Mouse (Mus musculus) intestine, embryonic 15.5 days (tissue): ENCODE data around the gene Krtap13-1. TPM values are rescaled to one million over a fixed set of nuclear protein-coding genes. Genes with fewer than 3 reads are reported as not detected.
A peak's percentile ranks its signal among the peaks of the same experiment; 100 is the strongest.

Experiments
- ATAC-seq: fragments of 200-750 bp; cut with Nextera tagmentation; 2 replicates; pipeline ENCODE4 v1.8.0; 2017; ENCODE audit warnings: moderate TSS enrichment, moderate library complexity
- H3K27ac ChIP-seq: fragments of 300-500 bp; sonication (generic); 2 replicates; pipeline ENCODE4 v1.5.1; 2015; ENCODE audit warnings: mild to moderate bottlenecking, inconsistent platforms
- H3K27me3 ChIP-seq: fragments of 300-500 bp; sonication (generic); replicated peaks from 2 replicates; pipeline ENCODE4 v1.6.1; 2015; ENCODE audit warnings: inconsistent platforms
- H3K36me3 ChIP-seq: fragments of 300-500 bp; sonication (generic); 2 replicates; pipeline ENCODE4 v1.6.1; 2015; ENCODE audit warnings: inconsistent platforms
- H3K4me1 ChIP-seq: fragments of 300-500 bp; sonication (generic); replicated peaks from 2 replicates; pipeline ENCODE4 v1.6.1; 2015; ENCODE audit warnings: inconsistent platforms
- H3K4me2 ChIP-seq: fragments of 300-500 bp; sonication (generic); replicated peaks from 2 replicates; pipeline ENCODE4 v1.6.1; 2015; ENCODE audit warnings: mild to moderate bottlenecking, inconsistent platforms
- H3K4me3 ChIP-seq: fragments of 300-500 bp; sonication (generic); replicated peaks from 2 replicates; pipeline ENCODE4 v1.5.1; 2015; ENCODE audit warnings: inconsistent platforms
- H3K9ac ChIP-seq: fragments of 300-500 bp; sonication (generic); 2 replicates; pipeline ENCODE4 v1.6.1; 2015; ENCODE audit warnings: inconsistent platforms
- H3K9me3 ChIP-seq: fragments of 300-500 bp; sonication (generic); 2 replicates; pipeline ENCODE4 v1.6.1; 2016; ENCODE audit warnings: inconsistent platforms
- WGBS: fragments of 180-500 bp; shearing (Covaris S2); methylation state at CpG from one replicate; pipeline ENCODE4 v1.1.7; 2015; 5-methylcytosine and 5-hydroxymethylcytosine counted together
- polyA plus RNA-seq: library from polyadenylated mRNA; unstranded; fragments of >200 nt; fragmentation: Nextera tagmentation; extraction: Ambion mirVana; gene quantifications from 2 replicates; pipeline ENCODE4 v1.2.1, GENCODE M21; 2015

Gene Krtap13-1
- not detected in 2 replicates for polyA plus RNA-seq

DNA sequence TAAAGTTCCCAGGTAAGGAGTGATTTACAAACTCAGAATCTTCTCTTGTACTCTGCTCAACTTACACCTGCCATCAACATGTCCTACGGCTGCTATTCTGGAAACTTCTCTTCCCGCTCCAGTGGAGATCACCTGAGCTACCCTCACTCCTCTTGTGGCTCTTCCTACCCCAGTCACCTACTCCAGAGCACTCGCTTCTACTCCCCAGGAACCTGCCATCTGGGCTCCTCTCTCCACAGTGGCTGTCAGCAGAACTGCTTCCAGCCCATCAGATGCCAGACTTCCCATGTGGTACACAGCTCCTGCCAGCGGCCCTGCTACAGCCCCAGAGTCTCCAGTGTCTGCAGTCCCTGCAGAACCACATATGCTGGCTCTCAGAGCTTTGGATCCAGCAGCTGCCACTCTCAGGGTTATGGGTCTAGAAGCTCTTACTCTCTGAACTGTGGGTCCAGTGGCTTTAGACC is at the start of gene Krtap13-1:
Gene Krtap13-1 (plus strand): TSS at position 51 of the 464 bp plus-strand sequence.
- no peaks in the 10 kb centered on the region for H3K36me3 ChIP-seq
- WGBS: 66% methylated on average over 4 of the region's 4 CpGs
- H3K9ac ChIP-seq: no peak within 1 kb of the TSS
- H3K9me3 ChIP-seq: no peaks in the 10 kb centered on the region
- H3K4me3 ChIP-seq: no peak within 1 kb of the TSS
- H3K4me2 ChIP-seq: no peak within 1 kb of the TSS
- no peak for ATAC-seq
- no peak within 1 kb of the TSS for H3K27ac ChIP-seq
- H3K4me1 ChIP-seq: no peaks in the 10 kb centered on the region
- no peaks in the 10 kb centered on the region for H3K27me3 ChIP-seq

DNA sequence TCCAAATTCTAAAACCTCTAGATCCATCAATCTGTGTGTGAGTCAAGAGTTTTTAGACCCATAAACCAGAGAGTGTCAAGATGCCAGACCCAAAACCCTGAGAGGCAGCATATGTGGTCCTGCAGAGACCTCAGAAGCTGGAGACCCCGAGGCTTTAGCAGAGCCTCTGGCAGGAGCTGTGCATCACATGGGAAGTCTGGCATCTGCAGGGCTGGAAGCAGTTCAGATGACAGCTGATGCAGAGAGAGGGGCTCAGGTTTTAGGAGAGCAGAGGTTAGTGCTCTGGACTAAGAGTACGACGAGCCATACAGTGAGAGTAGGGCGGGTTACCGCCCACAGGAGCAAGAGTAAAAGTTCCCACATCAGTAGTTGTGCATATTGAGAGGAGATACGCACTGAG is 49.6 kb upstream of the Krtap13-1 start:
- Histone ChIP-seq H3K27ac (no peak overlapping the region), H3K36me3 (no peaks in the 10 kb centered on the region), H3K4me2 (no peak overlapping the region), H3K9me3 (no peaks in the 10 kb centered on the region), H3K9ac (no peak overlapping the region), H3K4me3 (no peak overlapping the region), H3K27me3 (no peaks in the 10 kb centered on the region), H3K4me1 (no peaks in the 10 kb centered on the region)
- ATAC-seq: no peak
- 75% methylated on average over 6 of the region's 6 CpGs for WGBS

DNA sequence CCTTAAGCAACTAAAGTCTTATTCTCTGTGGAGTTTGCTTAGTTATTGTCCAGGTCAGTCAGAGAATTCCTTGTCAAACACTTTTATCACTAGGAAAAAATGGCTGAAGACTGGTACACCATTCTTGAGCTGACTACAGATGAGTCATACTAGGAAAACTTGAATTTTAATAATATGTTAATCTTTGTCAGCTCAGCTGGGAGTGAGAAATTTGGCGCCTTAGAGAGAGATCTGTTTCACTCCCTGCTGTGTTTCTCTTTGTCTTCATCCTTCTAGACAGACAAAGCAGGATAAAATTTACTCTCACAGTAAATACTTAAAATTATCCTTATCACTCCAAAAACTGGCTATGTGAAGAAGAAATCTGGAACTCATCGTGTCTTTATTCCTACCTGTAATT is 47.4 kb upstream of the Krtap13-1 start:
- WGBS: 66% methylated on average over 2 of the region's 2 CpGs
- Histone ChIP-seq H3K27me3 (no peaks in the 10 kb centered on the region), H3K4me1 (no peaks in the 10 kb centered on the region), H3K36me3 (no peaks in the 10 kb centered on the region), H3K4me3 (no peak overlapping the region), H3K9ac (no peak overlapping the region), H3K27ac (no peak overlapping the region), H3K9me3 (no peaks in the 10 kb centered on the region), H3K4me2 (no peak overlapping the region)
- ATAC-seq: no peak

DNA sequence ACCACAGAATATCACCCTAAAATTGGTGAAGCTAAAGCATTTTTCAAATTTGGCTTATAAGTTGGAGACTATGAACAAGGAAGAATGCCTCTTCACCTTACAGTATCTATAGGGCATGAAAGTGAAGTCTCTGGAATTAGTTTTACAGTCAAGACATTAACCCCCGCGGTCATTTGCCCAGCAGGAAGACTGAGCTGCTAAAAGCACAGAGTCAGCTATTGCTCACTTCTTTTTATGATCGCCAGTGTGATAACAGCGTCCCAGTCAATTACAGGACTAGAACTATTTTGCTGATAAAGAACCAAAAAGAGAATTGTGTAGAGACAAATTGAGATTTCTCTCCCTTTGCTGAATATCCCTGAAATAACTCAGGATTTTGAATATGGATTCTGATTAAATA is 32.4 kb upstream of the Krtap13-1 start:
- Histone ChIP-seq H3K9me3 (no peaks in the 10 kb centered on the region), H3K36me3 (no peaks in the 10 kb centered on the region), H3K27me3 (no peaks in the 10 kb centered on the region), H3K4me2 (no peak overlapping the region), H3K9ac (no peak overlapping the region), H3K27ac (no peak overlapping the region), H3K4me3 (no peak overlapping the region), H3K4me1 (no peaks in the 10 kb centered on the region)
- ATAC-seq: 0 out of 2 replicates have a peak, but pooled peaks have one; percentile 58
- whole genome bisulfite sequencing: 73% methylated on average over 4 of the region's 4 CpGs

DNA sequence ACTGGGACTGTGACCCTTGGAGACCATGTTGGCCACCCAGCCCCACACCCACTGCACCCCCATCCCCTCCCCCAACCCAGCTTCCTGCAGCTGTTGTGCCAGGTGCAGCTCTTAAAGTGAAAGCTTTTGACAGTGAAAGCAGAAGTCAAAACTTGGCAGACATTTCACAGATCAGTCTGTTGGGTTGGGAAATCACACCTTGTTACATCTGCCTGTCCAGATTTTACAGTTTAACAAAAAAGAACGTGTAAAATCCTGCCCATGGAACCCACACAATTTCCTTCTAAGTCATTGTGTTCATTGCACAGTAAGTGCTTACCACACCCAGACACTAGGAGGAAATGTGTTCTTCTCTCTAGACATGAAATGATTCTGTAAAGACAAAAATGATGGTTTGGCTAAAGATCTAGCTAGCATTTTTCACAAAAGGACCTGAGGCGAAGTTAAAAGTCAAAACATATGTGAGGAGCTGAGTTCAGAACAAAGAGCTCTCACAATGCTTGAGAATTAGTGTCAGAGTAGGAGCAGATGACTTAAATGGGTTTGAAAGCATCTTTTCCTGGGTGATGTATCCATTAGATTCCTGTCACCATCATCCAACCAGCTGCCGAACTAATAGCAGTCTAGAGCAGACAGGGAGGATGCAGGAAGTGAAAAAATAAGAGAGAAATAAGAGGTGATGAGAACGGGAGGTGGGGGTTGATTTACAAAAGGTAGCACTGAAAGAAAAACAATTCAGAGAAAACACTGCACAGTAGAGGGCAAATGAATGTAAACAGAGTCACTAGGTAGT is 27.4 kb upstream of the Krtap13-1 start:
- Histone ChIP-seq H3K9ac (no peak overlapping the region), H3K4me3 (no peak overlapping the region), H3K4me2 (no peak overlapping the region), H3K9me3 (no peaks in the 10 kb centered on the region), H3K27ac (no peak overlapping the region), H3K36me3 (no peaks in the 10 kb centered on the region), H3K4me1 (no peaks in the 10 kb centered on the region), H3K27me3 (no peaks in the 10 kb centered on the region)
- 44% methylated on average over 4 of the region's 4 CpGs for WGBS
- no peak for ATAC-seq

DNA sequence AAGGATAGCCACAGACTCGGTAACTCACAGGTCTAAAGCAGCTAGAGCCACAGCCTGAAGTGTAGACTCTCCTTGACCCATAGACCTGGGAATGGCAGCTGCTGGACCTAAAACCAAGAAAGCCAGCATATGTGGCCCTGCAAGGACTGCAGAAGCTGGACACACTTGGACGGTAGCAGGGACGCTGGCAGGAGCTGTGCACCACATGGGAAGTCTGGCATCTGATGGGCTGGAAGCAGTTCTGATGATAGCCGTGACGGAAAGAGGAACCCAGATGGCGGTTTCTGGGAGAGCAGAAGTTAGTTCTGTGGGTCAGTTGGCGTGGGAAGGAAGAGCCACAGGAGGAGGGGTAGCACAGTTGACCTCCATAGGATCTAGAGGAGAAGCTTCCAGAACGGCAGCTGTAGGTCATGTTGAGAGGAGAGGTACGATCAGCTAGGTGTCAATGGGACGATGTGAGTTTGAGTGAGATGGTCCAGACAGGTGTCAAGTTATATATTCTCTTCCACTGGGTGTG is 21.1 kb upstream of the Krtap13-1 start, which contains the start of gene 2310061N02Rik:
Gene 2310061N02Rik (minus strand): TSS at position 467 of the 517 bp plus-strand sequence.
- WGBS: 89% methylated on average over 10 of the region's 10 CpGs
- no peak for ATAC-seq
- H3K27me3 ChIP-seq: no peaks in the 10 kb centered on the region

DNA sequence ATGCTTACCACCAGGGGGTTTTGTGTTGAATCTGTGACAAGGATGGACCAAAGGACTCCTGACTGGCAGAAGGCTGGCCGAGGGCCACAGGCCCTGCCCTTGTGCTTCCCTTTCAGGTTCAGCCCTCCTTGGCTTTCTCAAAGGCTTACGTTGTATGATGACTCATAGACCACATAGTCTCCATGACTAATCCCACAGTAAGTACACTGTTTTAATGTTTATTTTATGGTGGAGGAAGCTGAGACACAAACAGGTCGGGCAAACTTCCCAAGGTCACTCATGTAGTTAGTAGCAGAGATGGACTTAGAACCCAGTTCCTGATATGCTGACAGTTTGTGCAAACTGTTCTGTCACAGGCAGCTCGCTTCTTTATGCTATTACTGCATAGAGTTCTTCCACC is 17.9 kb upstream of the Krtap13-1 start:
- Histone ChIP-seq H3K4me3 (no peak overlapping the region), H3K9ac (no peak overlapping the region), H3K27me3 (no peaks in the 10 kb centered on the region), H3K36me3 (no peaks in the 10 kb centered on the region), H3K27ac (no peak overlapping the region), H3K4me1 (no peaks in the 10 kb centered on the region), H3K4me2 (no peak overlapping the region), H3K9me3 (no peaks in the 10 kb centered on the region)
- 43% methylated on average over 4 of the region's 4 CpGs for WGBS
- ATAC-seq: peak; percentile 92

More for the DNA sequence above, 21.1 kb upstream of the Krtap13-1 start, which contains the start of gene 2310061N02Rik:
- Histone ChIP-seq H3K36me3 (no peaks in the 10 kb centered on the region), H3K9ac (no peak within 1 kb of the TSS), H3K4me3 (no peak within 1 kb of the TSS), H3K4me1 (no peaks in the 10 kb centered on the region), H3K27ac (no peak within 1 kb of the TSS), H3K9me3 (no peaks in the 10 kb centered on the region), H3K4me2 (no peak within 1 kb of the TSS)

DNA sequence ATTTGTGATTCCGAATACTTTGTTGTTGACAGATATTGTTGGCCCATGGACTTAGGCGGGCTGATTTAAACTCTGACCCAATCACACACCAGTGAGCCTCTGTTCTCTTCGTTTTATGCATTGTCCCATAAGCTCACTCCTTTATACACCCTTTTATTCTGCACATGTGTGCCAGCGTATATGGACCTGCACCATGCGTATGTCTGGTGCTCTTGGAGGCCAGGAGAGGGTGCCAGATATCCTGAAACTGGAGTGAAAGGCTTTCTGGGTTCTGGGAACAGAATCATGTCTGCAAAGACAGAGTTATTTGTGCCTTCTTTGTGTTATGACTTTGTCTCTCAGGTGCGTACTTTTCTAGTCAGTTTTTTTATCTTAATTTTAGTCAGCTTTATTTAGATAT is 17.4 kb upstream of the Krtap13-1 start:
- peak; percentile 61 for ATAC-seq
- WGBS: 79% methylated on average over 6 of the region's 6 CpGs

DNA sequence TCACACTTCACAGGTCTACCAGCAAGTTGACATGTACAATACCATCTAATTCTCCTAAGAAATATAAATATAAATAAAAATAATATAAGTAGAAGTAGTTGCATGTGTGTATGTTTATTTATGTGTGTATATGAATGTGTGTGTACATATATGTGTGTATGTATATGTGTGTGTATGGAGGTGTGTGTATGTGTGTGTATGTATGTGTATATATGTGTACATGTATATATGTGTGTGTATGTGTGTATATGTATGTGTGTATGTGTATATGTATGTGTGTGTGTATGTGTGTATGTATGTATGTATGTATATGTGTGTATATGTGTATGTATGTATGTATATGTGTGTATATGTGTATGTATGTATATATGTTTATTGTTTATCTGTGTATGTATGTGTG is 12.1 kb upstream of the Krtap13-1 start:
- H3K9me3 ChIP-seq: no peaks in the 10 kb centered on the region
- no peak for ATAC-seq
- no peak overlapping the region for H3K4me2 ChIP-seq
- H3K4me1 ChIP-seq: no peaks in the 10 kb centered on the region
- H3K9ac ChIP-seq: no peak overlapping the region
- H3K4me3 ChIP-seq: no peak overlapping the region
- H3K36me3 ChIP-seq: no peaks in the 10 kb centered on the region
- no peak overlapping the region for H3K27ac ChIP-seq
- no peaks in the 10 kb centered on the region for H3K27me3 ChIP-seq

More for the DNA sequence above, 17.4 kb upstream of the Krtap13-1 start:
- Histone ChIP-seq H3K4me2 (no peak overlapping the region), H3K27me3 (no peaks in the 10 kb centered on the region), H3K4me1 (no peaks in the 10 kb centered on the region), H3K9me3 (no peaks in the 10 kb centered on the region), H3K9ac (no peak overlapping the region), H3K4me3 (no peak overlapping the region), H3K27ac (no peak overlapping the region), H3K36me3 (no peaks in the 10 kb centered on the region)

DNA sequence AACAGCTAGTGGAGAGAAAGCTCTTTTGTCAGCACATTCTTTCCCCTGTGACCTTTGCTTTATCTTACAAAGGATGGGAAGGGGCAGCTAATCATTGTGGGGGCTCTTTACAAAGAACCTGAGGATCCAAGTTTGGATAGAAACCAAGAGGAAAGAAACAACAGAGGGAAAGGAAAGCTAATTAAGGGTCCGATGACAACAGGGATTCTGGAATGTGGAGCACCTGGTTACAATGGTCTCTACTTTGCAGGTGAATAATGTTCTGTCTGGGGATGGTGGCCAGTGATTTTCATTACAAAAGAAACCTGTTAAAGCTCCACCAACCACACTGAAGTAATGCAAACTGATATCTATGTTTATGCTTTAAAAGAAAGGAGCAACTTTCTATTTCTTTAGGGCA is 8.6 kb upstream of the Krtap13-1 start:
- H3K36me3 ChIP-seq: no peaks in the 10 kb centered on the region
- no peaks in the 10 kb centered on the region for H3K4me1 ChIP-seq
- H3K9ac ChIP-seq: no peak overlapping the region
- H3K4me2 ChIP-seq: no peak overlapping the region
- no peak for ATAC-seq
- 33% methylated on average over 1 of the region's 1 CpGs for WGBS
- no peaks in the 10 kb centered on the region for H3K9me3 ChIP-seq
- H3K4me3 ChIP-seq: no peak overlapping the region
- H3K27me3 ChIP-seq: no peaks in the 10 kb centered on the region
- no peak overlapping the region for H3K27ac ChIP-seq

DNA sequence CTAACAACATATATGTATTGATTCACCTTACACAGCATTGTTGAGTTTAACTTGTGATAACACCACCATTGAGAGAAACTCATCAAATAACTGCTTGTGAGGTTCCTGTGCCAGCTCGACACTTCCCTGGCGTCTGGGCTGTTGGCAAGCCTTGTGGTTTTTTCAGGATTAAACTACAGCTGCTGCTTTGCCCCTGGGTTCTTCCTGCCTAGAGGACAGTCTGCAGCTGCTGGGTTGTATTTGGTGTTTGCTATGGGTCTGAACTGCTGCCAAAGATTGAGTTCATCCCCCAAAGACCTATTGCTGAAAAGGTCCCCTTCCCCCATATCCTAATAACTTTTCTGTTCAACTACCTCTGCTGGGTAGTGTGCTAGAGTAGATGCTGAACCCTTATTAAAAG is 6.7 kb downstream of the Krtap13-1 start:
- Histone ChIP-seq H3K4me2 (no peak overlapping the region), H3K27me3 (no peaks in the 10 kb centered on the region), H3K9ac (no peak overlapping the region), H3K4me3 (no peak overlapping the region), H3K36me3 (no peaks in the 10 kb centered on the region), H3K4me1 (no peaks in the 10 kb centered on the region), H3K9me3 (no peaks in the 10 kb centered on the region), H3K27ac (no peak overlapping the region)
- ATAC-seq: no peak
- 46% methylated on average over 2 of the region's 2 CpGs for WGBS

DNA sequence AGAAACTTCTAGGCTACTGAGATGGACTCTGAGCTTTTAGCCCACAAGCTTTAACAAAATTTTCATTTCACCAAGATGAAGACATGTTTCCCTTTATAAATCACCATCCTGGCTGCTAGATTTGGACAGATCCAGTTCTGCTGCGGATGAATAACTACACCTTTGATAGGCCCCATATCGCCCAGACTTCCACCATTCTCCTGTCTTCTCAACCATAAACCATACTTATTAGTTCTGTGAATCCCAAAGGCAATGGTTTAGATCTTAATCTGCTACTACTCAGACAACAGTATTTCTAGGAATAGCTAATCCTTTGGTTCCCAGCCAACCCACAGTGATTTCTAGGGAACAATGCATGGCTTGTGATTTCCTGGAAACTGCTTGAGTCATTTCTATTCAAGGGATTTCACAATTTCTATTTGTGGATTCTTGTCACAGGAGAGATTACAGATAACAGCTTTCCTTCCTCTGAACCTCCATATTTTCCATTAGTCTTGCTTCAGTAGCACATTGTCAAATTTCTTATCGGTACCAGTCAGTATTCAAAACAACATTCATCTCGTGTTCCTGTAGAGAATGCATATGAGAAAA is 16.2 kb downstream of the Krtap13-1 start:
- H3K4me3 ChIP-seq: no peak overlapping the region
- H3K36me3 ChIP-seq: no peaks in the 10 kb centered on the region
- H3K9me3 ChIP-seq: no peaks in the 10 kb centered on the region
- H3K4me1 ChIP-seq: no peaks in the 10 kb centered on the region
- no peak overlapping the region for H3K4me2 ChIP-seq
- 81% methylated on average over 4 of the region's 4 CpGs for WGBS
- H3K27me3 ChIP-seq: no peaks in the 10 kb centered on the region
- ATAC-seq: no peak
- H3K9ac ChIP-seq: no peak overlapping the region
- H3K27ac ChIP-seq: no peak overlapping the region
